Mouse (Mus musculus) E14TG2a.4 (cell line): Measurements from ENCODE around the gene Kcng3.

ENCODE experiments used
- H3K27me3 ChIP-seq: 2 replicates; pipeline ENCODE4 v1.6.1; 2014; ENCODE audit warnings: low read length, control low read depth; ENCODE audit not compliant: insufficient read depth
- H3K36me3 ChIP-seq: 2 replicates; pipeline ENCODE4 v1.6.1; 2014; ENCODE audit warnings: low read length, control low read depth; ENCODE audit not compliant: insufficient read depth
- H3K4me1 ChIP-seq: replicated peaks from 2 replicates; pipeline ENCODE4 v1.6.1; 2014; ENCODE audit warnings: low read depth, low read length, control low read depth
- H3K4me3 ChIP-seq: replicated peaks from 2 replicates; pipeline ENCODE4 v1.5.1; 2014; ENCODE audit warnings: mild to moderate bottlenecking, low read length
- H3K9me3 ChIP-seq: 2 replicates; pipeline ENCODE4 v1.6.1; 2014; ENCODE audit warnings: low read length, control low read depth
- CTCF ChIP-seq: conservative IDR thresholded peaks from 2 replicates; pipeline ENCODE4 v1.5.1; 2014; ENCODE audit warnings: low read length
- NANOG ChIP-seq: IDR thresholded peaks from 2 replicates; pipeline ENCODE4 v1.6.1; 2014; ENCODE audit warnings: borderline replicate concordance, low read length, mixed read lengths
- POU5F1 ChIP-seq: IDR thresholded peaks from 2 replicates; pipeline ENCODE4 v1.6.1; 2014; ENCODE audit warnings: low read length, borderline replicate concordance

Gene Kcng3

DNA sequence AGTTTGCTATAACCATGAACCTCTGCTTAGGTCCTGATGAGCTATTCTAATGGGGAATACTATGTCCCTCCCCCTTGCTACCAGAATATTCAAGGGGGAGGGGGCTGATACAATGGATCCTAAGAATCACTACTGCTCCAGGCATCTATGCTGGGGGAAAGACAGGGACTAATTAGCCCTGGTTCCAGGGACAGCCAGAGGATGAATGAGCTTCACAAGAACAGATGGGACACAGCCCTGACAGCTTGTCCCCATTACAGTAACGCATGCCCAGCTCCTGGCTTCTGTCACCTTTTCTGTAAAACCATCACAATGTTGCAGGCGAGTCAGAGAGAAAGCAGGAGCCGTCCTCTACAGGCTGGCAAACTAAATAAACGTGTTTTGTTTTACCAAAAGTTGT is 66.2 kb downstream of the Kcng3 start:
- H3K4me3 ChIP-seq = no peak overlapping the region
- H3K36me3 ChIP-seq = no peaks in the 10 kb centered on the region
- no peaks in the 10 kb centered on the region for H3K27me3 ChIP-seq
- no peaks in the 10 kb centered on the region for H3K9me3 ChIP-seq
- peaks cover 34% of the 10 kb centered on the region for H3K4me1 ChIP-seq
- no peak for TF ChIP-seq POU5F1
- TF ChIP-seq CTCF = no peak
- TF ChIP-seq NANOG = no peak

DNA sequence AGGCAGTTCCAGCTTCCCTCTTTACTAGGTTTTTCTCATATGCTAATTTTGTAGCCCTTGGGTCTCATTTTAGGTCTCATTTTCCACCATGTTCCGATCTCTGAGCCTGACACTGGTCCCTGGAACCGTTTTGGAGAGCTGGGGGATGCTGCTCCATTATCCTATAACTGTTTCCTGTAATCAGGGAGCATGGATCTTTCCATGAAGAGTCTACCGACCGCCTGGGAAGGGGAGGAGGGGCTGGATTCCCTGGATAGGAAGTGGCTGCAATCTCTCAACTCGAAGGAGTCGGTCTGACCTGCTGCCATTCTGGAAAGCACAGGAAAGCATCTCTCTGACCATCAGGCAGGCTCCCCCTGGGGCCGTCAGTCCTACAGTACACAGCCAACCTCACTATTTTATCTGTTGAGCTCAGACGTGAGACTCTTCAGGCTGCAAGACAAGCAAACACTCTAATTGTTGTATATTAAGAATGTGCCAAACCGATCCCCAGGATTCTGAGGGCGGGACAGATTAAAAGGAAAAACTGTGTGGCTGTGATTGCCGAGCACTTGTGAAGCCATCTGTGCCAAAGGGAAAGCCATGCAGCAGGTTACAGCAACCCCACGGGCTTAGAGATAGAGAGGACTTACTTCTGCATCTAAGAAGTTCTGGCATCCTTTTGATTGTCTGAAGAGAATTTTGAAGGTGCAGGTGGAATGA is 67.4 kb downstream of the Kcng3 start:
- Histone ChIP-seq H3K36me3 (no peaks in the 10 kb centered on the region), H3K9me3 (no peaks in the 10 kb centered on the region), H3K27me3 (no peaks in the 10 kb centered on the region), H3K4me1 (peaks cover 34% of the 10 kb centered on the region), H3K4me3 (peak overlapping the region; percentile 35; the same call in 1 of the 2 replicates)
- TF ChIP-seq CTCF = no peak
- TF ChIP-seq POU5F1 = no peak
- no peak for TF ChIP-seq NANOG

DNA sequence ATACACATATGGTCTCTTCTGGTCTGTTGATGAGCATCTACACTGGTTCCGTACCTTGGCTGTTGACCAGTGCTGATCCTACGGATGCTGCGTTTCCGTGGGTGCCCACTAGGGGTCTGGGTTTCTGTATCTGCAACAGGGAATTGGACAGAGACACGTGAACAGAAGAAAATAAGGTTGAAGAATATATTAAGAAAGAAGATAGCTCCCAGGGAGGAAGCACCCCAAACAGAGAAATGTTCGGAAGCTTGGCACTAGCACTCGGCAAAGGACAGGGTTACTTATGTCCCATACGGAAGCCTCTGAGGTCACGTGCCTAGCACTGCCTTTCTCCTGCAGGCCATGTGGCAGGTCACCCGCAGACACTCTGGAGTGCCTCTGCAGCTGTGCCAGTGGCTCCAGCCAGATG is 68.0 kb downstream of the Kcng3 start:
- Histone ChIP-seq H3K4me1 (peaks cover 33% of the 10 kb centered on the region), H3K27me3 (no peaks in the 10 kb centered on the region), H3K36me3 (no peaks in the 10 kb centered on the region), H3K9me3 (no peaks in the 10 kb centered on the region), H3K4me3 (peak overlapping the region; percentile 35; the same call in 1 of the 2 replicates)
- no peak for TF ChIP-seq NANOG
- TF ChIP-seq POU5F1 = no peak
- peak; percentile 92 for TF ChIP-seq CTCF

DNA sequence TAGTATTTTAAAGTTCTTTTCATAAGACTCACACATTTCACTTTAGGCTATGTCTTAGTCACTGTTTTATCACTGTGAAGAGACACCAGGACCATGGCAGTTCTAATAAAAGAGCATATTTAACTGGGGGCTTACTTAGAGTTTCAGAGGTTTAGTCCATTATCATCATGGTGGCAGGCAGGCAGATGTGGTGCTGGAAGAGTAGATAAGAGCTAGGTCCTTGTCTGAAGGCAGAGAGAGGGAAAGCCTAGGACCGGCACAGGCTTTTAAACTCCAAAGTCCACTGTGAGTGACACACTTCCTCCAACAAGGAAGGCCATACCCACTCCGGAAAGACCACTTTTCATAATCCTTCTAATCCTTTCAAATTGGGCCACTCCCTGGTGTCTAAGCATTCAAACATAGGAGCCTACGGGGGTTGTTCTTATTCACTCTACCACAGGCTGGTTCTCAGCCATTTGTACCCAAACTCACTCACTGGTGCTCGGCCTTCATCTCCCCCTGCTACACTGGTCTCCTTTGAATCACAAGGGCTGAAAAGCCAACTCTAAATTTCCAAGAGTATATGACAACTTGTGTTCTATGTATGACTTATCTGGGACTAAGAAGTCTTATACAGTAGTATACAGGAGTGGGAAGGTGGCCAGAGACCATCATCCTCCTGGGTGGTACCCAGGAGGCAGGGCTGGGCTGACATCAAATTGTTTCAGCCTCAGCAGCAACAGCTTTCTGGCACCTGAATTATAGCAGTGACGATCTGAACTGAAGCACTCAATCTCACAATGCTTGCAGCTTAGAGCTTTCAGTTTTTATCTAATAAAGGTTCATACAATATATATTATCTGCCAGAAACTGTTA is 69.3 kb downstream of the Kcng3 start:
- Histone ChIP-seq H3K4me3 (no peak overlapping the region), H3K27me3 (no peaks in the 10 kb centered on the region), H3K9me3 (no peaks in the 10 kb centered on the region), H3K4me1 (peaks cover 20% of the 10 kb centered on the region), H3K36me3 (no peaks in the 10 kb centered on the region)
- TF ChIP-seq CTCF = no peak
- no peak for TF ChIP-seq NANOG
- TF ChIP-seq POU5F1 = no peak

DNA sequence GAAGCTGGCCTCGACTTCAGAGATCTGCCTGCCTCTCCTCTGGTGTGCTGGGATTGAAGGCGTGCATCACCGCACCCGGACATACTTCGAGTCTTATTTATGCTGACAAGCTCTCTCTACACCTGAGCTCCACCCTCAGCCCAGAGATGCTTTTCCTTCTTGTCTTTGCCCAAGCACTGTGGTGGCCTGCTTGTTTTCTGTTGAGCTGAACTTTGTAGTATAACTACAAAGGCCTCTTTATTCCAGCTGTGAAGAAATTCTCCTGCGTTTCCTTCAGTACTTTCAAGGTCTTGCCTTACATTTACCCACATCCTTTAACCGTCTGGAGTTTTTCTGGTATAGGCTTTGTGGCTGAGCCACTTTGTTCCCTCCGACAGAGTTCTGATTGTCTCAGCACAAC is 72.6 kb downstream of the Kcng3 start:
- no peaks in the 10 kb centered on the region for H3K27me3 ChIP-seq
- TF ChIP-seq POU5F1 (no peak), NANOG (no peak), CTCF (no peak)
- no peak overlapping the region for H3K4me3 ChIP-seq
- H3K36me3 ChIP-seq = no peaks in the 10 kb centered on the region
- peaks cover 4% of the 10 kb centered on the region for H3K4me1 ChIP-seq
- H3K9me3 ChIP-seq = peaks cover 10% of the 10 kb centered on the region; the same call in 1 of the 2 replicates

DNA sequence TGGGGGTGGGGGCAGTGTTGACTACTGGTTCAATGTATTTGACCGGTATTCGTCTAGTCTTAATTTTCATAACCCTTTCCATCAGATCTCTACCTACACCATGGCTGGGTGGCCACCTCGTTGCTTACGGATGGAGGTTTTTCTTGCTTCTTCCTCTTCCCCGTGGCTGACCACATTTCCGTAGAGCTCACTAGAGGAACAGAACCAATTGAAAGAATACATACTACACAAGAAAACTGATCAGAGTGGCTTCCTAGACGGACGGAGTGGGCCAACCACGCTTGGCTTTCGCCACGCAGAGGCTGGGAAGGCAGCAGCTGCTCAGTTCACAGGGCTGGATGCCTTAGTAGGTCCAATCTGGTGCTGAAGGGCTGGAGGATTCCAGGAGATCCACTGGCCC is 75.9 kb downstream of the Kcng3 start:
- H3K27me3 ChIP-seq = no peaks in the 10 kb centered on the region
- H3K4me3 ChIP-seq = no peak overlapping the region
- H3K36me3 ChIP-seq = no peaks in the 10 kb centered on the region
- H3K4me1 ChIP-seq = peaks cover 13% of the 10 kb centered on the region
- H3K9me3 ChIP-seq = peaks cover 10% of the 10 kb centered on the region; the same call in 1 of the 2 replicates
- TF ChIP-seq NANOG (no peak), CTCF (no peak)

DNA sequence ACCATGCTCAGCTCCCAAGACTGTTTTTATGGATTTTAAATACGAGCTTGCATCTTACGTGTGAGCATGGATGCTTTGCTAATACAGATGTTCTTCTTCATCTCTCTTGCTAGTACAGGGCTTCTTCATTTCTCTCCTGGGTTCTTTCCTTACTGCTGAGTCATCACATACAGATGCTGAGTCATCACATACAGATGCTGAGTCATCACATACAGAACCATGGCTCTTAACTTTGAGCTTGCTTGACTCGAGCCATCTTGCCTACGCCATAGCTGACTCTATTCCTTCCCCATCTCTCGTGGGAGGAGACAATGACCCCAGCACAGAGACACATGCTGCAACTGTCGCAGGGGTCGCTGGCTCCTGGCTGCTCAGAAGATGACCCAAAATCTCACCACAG is 76.7 kb downstream of the Kcng3 start:
- TF ChIP-seq NANOG (no peak), POU5F1 (no peak), CTCF (no peak)
- H3K4me3 ChIP-seq = no peak overlapping the region
- peaks cover 10% of the 10 kb centered on the region; the same call in 1 of the 2 replicates for H3K9me3 ChIP-seq
- no peaks in the 10 kb centered on the region for H3K36me3 ChIP-seq
- no peaks in the 10 kb centered on the region for H3K27me3 ChIP-seq
- peaks cover 13% of the 10 kb centered on the region for H3K4me1 ChIP-seq

DNA sequence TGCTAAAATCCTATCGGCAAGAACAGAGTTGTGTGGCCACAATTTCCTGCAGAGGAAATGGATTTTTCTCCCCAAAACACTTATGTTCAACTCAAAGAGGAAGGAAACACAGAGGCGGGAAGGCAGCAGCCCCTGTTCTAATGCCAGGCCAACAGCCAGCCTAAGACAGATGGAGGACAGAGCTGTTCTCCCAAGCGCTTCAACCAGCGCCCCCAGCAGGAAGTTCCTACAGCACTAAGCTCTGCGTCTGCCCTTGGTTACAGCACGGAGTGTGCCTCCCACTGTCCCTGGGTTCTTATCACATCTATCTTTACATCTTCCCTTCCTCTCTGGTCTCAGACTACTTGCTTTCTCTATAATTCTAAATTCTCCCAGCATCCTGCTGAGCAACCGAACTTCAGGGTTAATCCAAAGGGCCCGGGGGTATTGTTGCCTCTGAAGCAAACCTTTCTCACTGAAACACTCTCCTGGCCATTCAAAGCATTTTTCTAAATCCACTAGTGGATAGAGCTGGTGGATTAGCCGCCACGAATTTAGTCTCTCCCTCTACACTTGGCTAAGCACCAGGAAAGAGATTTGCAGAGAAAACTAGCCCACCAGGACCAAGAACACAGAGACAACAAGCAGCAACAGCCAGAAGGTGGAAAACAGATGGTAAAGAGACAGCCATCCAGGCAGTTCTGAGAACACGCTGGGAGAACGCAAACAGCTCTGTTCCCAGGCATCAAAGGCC is 83.0 kb downstream of the Kcng3 start:
- no peak overlapping the region for H3K4me3 ChIP-seq
- TF ChIP-seq POU5F1 = no peak
- TF ChIP-seq CTCF = peak; percentile 17
- no peak for TF ChIP-seq NANOG
- peaks cover 19% of the 10 kb centered on the region for H3K27me3 ChIP-seq
- H3K9me3 ChIP-seq = no peaks in the 10 kb centered on the region
- H3K4me1 ChIP-seq = peaks cover 58% of the 10 kb centered on the region
- H3K36me3 ChIP-seq = no peaks in the 10 kb centered on the region

DNA sequence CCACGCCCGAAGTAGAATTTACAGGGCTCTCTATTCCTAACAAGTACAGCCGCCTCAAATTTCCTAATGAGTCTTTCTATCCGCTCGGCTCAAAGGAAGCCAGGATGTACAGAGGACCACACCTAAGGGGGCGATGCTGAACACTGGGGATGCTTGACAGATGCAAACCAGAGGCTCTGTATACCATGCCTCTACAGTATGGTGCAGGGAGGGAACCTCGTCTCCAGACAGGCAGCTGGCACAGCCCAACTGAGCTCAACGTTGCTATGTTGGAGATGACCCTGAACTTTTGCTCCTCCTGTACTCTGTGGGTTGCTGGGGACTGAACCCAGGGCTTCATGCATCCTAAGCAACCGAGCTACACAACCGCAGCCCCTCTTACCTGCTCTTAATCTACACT is 84.5 kb downstream of the Kcng3 start:
- peaks cover 48% of the 10 kb centered on the region for H3K4me1 ChIP-seq
- H3K4me3 ChIP-seq = no peak overlapping the region; the same call in 1 of the 2 replicates
- TF ChIP-seq CTCF (no peak), POU5F1 (no peak), NANOG (no peak)
- H3K9me3 ChIP-seq = no peaks in the 10 kb centered on the region
- H3K27me3 ChIP-seq = peaks cover 21% of the 10 kb centered on the region
- H3K36me3 ChIP-seq = no peaks in the 10 kb centered on the region
